Mouse (Mus musculus) heart, adult 2 months (tissue): Measurements from ENCODE around the gene Loxl4. TPM values are rescaled to one million over a fixed set of nuclear protein-coding genes. Genes with fewer than 3 reads are reported as not detected.

Experiments used
- DNase-seq, 2 experiments: peaks; one replicate each; pipeline ENCODE4 v3.0.0; 2021
- H3K27ac ChIP-seq: fragments of 200-600 bp; 2 replicates; pipeline ENCODE4 v1.8.1; 2022
- H3K27me3 ChIP-seq: fragments of 200-500 bp; 2 replicates; pipeline ENCODE4 v1.6.1; 2012; ENCODE audit warnings: mild to moderate bottlenecking, low read length, inconsistent platforms, mixed read lengths; ENCODE audit not compliant: control insufficient read depth, insufficient read depth
- H3K36me3 ChIP-seq: fragments of 200-500 bp; 2 replicates; pipeline ENCODE4 v1.6.1; 2012; ENCODE audit warnings: low read length, inconsistent platforms; ENCODE audit not compliant: control insufficient read depth, insufficient read depth
- H3K4me1 ChIP-seq: fragments of 200-500 bp; 2 replicates; pipeline ENCODE4 v1.6.1; 2011; ENCODE audit warnings: low read length; ENCODE audit not compliant: control insufficient read depth, insufficient read depth
- H3K4me3 ChIP-seq: fragments of 200-600 bp; 2 replicates; pipeline ENCODE4 v1.8.1; 2022
- H3K79me2 ChIP-seq: fragments of 200-500 bp; replicated peaks from 2 replicates; pipeline ENCODE4 v1.6.1; 2012; ENCODE audit warnings: mild to moderate bottlenecking, inconsistent platforms, low read length, moderate library complexity, mixed read lengths; ENCODE audit not compliant: control insufficient read depth, insufficient read depth
- H3K9ac ChIP-seq: fragments of 200-500 bp; 2 replicates; pipeline ENCODE4 v1.6.1; 2012; ENCODE audit warnings: low read depth, mild to moderate bottlenecking, control low read depth, inconsistent platforms, low read length, mixed read lengths
- CTCF ChIP-seq: fragments of 200-600 bp; IDR thresholded peaks from 2 replicates; pipeline ENCODE4 v1.8.1; 2022; ENCODE audit warnings: antibody characterized with exemption, mild to moderate bottlenecking, moderate library complexity
- EP300 ChIP-seq: fragments of 200-500 bp; IDR thresholded peaks from 2 replicates; pipeline ENCODE4 v1.6.1; 2011; ENCODE audit warnings: low read depth, low read length, control low read depth; ENCODE audit not compliant: insufficient read depth
- POLR2A ChIP-seq: fragments of 200-500 bp; IDR thresholded peaks from 2 replicates; pipeline ENCODE4 v1.6.1; 2011; ENCODE audit warnings: mild to moderate bottlenecking, low read depth, low read length, control low read depth; ENCODE audit not compliant: insufficient read depth
- WGBS: fragments of 180-500 bp; shearing (Covaris S2); methylation state at CpG from one replicate; pipeline ENCODE4 v1.1.7; 2018; 5-methylcytosine and 5-hydroxymethylcytosine counted together
- intact Hi-C: fragments of 180-260 bp; cut with DNase I; formaldehyde crosslinking; loops from one replicate; pipeline ENCODE4 v1.15.1; 2025
- polyA plus RNA-seq: library from polyadenylated mRNA; depleted of rRNA; stranded (reverse); fragments of >200 nt; gene quantifications from 2 replicates; pipeline ENCODE4 v1.2.3, GENCODE M21; 2012
- total RNA-seq, 2 experiments: library from RNA; stranded (reverse); gene quantifications; 2 replicates each; pipeline ENCODE4 v1.2.3; 2021

Gene Loxl4
- total and polyA plus RNA-seq, 3 experiments, result 0.76 to 0.91 (median 0.77) TPM

- peaks cover 3% of the 10 kb centered on the region for H3K4me1 ChIP-seq
- no peak for TF ChIP-seq EP300
- TF ChIP-seq CTCF, result no peak
- no peak for TF ChIP-seq POLR2A
- H3K27ac ChIP-seq, result no peak overlapping the region
- H3K4me3 ChIP-seq, result no peak overlapping the region
- 47% methylated on average over 8 of the region's 8 CpGs for WGBS
- no peak for DNase-seq
- intact Hi-C loops, result no loop called here
- H3K27me3 ChIP-seq, result no peaks in the 10 kb centered on the region
- no peaks in the 10 kb centered on the region for H3K79me2 ChIP-seq
- no peak overlapping the region for H3K9ac ChIP-seq
- no peaks in the 10 kb centered on the region for H3K36me3 ChIP-seq
These were observed 26.9 kb upstream of the Loxl4 start for GRCm38 (mm10) chr19:42639544-42639943.

DNA sequence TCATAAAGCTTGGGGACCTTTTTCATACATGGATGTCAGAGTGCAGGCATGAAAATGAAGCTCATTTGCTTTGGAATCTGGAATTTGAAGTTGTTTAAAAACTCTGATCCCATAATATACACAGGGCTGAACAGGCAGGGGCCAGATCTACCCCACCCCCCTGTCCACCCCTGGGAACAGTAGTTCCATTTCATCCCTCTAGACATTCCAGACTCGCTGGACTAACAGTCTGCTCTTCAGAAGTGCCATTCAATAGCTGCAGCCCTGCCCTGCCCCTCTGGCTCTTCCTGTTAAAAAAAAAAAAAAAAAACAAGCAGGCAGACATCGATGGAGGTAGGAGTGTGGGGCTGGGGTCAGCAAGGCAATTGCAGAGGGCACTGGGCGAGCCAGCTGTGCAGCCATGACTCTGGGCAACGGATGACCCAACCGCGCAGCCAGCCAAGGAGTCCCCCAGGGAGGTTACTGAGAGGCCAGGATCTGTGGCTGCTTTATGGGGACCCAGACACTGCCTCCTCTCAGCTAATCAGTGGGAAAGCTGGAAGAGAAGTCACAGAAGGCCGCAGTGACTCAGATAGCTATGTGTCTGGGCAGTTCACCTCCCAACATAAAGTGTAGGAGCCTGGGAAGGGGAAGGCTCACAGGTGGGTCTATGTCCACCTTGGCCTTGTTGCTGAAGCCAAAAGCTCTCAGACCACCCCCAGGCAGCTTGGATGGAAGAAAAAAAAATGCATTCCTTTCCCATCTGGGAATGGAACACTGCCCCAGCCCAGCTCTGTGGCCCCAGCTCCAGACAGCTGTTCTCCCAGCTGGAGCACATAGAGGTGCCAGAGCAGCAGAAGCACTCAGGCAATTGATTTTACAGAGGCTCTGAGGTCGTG lies 26.2 kb upstream of the Loxl4 start:
- Histone ChIP-seq H3K27ac (no peak overlapping the region), H3K9ac (no peak overlapping the region), H3K4me3 (no peak overlapping the region), H3K79me2 (no peaks in the 10 kb centered on the region), H3K27me3 (no peaks in the 10 kb centered on the region), H3K4me1 (peaks cover 3% of the 10 kb centered on the region), H3K36me3 (no peaks in the 10 kb centered on the region)
- intact Hi-C loops, result no loop called here
- DNase-seq, result peak; percentile 68 to 75
- 32% methylated on average over 8 of the region's 8 CpGs for WGBS
- no peak for TF ChIP-seq POLR2A
- TF ChIP-seq EP300, result peak; percentile 32; the same call in 1 of the 2 replicates
- no peak for TF ChIP-seq CTCF

DNA sequence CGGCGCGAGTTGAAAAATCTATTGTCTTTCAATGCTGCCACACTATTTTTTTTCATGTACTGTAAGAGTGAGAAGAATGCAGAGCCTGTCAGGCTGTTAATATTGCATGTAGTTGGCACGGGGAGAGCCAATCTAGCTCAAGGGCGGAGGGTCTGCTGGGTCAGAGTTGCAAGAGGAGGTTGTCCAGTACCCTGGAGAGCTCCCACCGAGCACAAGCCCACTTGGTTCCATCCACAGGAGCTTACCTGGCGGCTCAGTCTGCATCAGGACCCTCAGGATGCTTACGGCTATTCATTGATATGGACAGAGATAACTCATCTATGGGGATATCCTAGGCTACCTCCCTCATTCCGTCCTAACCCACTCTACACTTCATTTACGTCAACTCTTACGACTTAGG lies 24.0 kb upstream of the Loxl4 start:
- TF ChIP-seq POLR2A (no peak), CTCF (no peak), EP300 (no peak)
- DNase-seq, result peak in 1 of 2 experiments; percentile 12
- intact Hi-C loops, result no loop called here

GRCm38 (mm10) chr19:42633650-42634049 lies 21.0 kb upstream of the Loxl4 start:
- H3K27ac ChIP-seq, result no peak overlapping the region
- H3K79me2 ChIP-seq, result no peaks in the 10 kb centered on the region
- 0 out of 2 replicates have a peak, but pooled peaks cover 2% of the 10 kb centered on the region for H3K4me1 ChIP-seq
- TF ChIP-seq EP300 (no peak), CTCF (no peak), POLR2A (no peak)
- intact Hi-C loops, result no loop called here
- no peaks in the 10 kb centered on the region for H3K27me3 ChIP-seq
- WGBS, result 80% methylated on average over 2 of the region's 2 CpGs
- DNase-seq, result peak in 1 of 2 experiments; percentile 4
- no peak overlapping the region for H3K9ac ChIP-seq
- no peak overlapping the region for H3K4me3 ChIP-seq
- H3K36me3 ChIP-seq, result no peaks in the 10 kb centered on the region

More for the DNA sequence above, 24.0 kb upstream of the Loxl4 start:
- H3K9ac ChIP-seq, result no peak overlapping the region
- H3K27ac ChIP-seq, result no peak overlapping the region
- H3K79me2 ChIP-seq, result no peaks in the 10 kb centered on the region
- no peaks in the 10 kb centered on the region for H3K27me3 ChIP-seq
- H3K4me1 ChIP-seq, result peaks cover 3% of the 10 kb centered on the region
- H3K36me3 ChIP-seq, result no peaks in the 10 kb centered on the region
- no peak overlapping the region for H3K4me3 ChIP-seq
- WGBS, result 49% methylated on average over 11 of the region's 11 CpGs

GRCm38 (mm10) chr19:42632301-42632700 lies 19.7 kb upstream of the Loxl4 start:
- no peaks in the 10 kb centered on the region for H3K79me2 ChIP-seq
- H3K27ac ChIP-seq, result peak overlapping the region; percentile 12; the same call in 1 of the 2 replicates
- TF ChIP-seq POLR2A (no peak), CTCF (no peak), EP300 (no peak)
- peak in 1 of 2 experiments; percentile 30 for DNase-seq
- no peak overlapping the region for H3K4me3 ChIP-seq
- H3K36me3 ChIP-seq, result no peaks in the 10 kb centered on the region
- 0 out of 2 replicates have a peak, but pooled peaks cover 2% of the 10 kb centered on the region for H3K4me1 ChIP-seq
- intact Hi-C loops, result no loop called here
- H3K27me3 ChIP-seq, result no peaks in the 10 kb centered on the region
- no peak overlapping the region for H3K9ac ChIP-seq
- 40% methylated on average over 4 of the region's 4 CpGs for WGBS

DNA sequence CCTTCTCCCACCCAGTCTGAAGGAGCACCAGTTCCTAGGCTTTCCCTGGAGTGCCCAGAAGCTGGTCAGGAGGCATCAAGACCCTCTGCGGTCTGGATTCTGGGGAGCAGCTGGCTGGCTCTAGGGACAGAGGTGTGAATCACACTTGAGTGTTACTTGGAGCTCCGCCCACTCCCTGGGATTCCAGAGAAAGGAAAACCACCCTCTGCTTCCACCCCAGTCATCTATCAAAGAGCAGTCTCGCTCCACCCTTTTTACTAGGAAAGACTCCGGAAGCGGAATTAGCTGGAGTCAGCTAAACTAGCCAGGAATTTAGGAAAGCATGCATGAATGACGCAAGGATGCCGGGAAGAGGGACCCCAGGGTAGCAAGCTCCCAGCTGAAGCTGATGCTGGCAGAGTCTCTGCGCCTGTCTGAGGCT lies 18.9 kb upstream of the Loxl4 start:
- Histone ChIP-seq H3K27me3 (no peaks in the 10 kb centered on the region), H3K36me3 (no peaks in the 10 kb centered on the region), H3K4me1 (0 out of 2 replicates have a peak, but pooled peaks cover 2% of the 10 kb centered on the region), H3K27ac (peak overlapping the region; percentile 15; the same call in 1 of the 2 replicates), H3K79me2 (no peaks in the 10 kb centered on the region), H3K9ac (no peak overlapping the region), H3K4me3 (no peak overlapping the region)
- no peak for TF ChIP-seq CTCF
- no peak for TF ChIP-seq POLR2A
- no peak for TF ChIP-seq EP300
- 17% methylated on average over 8 of the region's 8 CpGs for WGBS
- intact Hi-C loops, result no loop called here
- DNase-seq, result peak; percentile 40 to 53
